8 mouse cellular contexts compared by ENCODE assay signal in genomic region chr13:34154217-34154930, GRCm38 (mm10). TPM values are rescaled to one million over a fixed set of nuclear protein-coding genes. Genes with fewer than 3 reads are reported as not detected.
DNase-seq lines count a peak whose midpoint lies in the region; ATAC-seq and TF ChIP-seq lines count a peak whose summit lies in the region.

No protein-coding gene starts in this region.

- 0 out of 2 replicates have a peak overlapping the region, but pooled peaks have one; percentile 16 for H3K27ac ChIP-seq in kidney, adult 2 months (ENCODE audit: insufficient read depth, low read depth, low read length)
- no peak overlapping the region; the same call in 1 of the 2 replicates for H3K27ac ChIP-seq in limb, embryonic 15.5 days
- H3K27ac ChIP-seq in midbrain, embryonic 16.5 days (ENCODE audit: low read length): peak overlapping the region; percentile 87

- H3K4me1 ChIP-seq in kidney, adult 2 months (ENCODE audit: control insufficient read depth, insufficient read depth, low read length): peaks cover 13% of the 10 kb centered on the region
- peaks cover 36% of the 10 kb centered on the region for H3K4me1 ChIP-seq in limb, embryonic 15.5 days
- peaks cover 29% of the 10 kb centered on the region for H3K4me1 ChIP-seq in midbrain, embryonic 16.5 days (ENCODE audit: control insufficient read depth, insufficient read depth, low read length)

- H3K36me3 ChIP-seq in kidney, adult 2 months (ENCODE audit: control insufficient read depth, insufficient read depth, low read length): no peaks in the 10 kb centered on the region
- H3K36me3 ChIP-seq in limb, embryonic 15.5 days: no peaks in the 10 kb centered on the region
- H3K36me3 ChIP-seq in midbrain, embryonic 16.5 days (ENCODE audit: control insufficient read depth, insufficient read depth, low read length): no peaks in the 10 kb centered on the region

- peak overlapping the region; percentile 33; the same call in 1 of the 2 replicates for H3K4me2 ChIP-seq in limb, embryonic 15.5 days
- H3K4me2 ChIP-seq in midbrain, embryonic 16.5 days (ENCODE audit: low read length): peak overlapping the region; percentile 52

- no peak overlapping the region for H3K9ac ChIP-seq in limb, embryonic 15.5 days
- peak overlapping the region; percentile 57 for H3K9ac ChIP-seq in midbrain, embryonic 16.5 days (ENCODE audit: low read depth, low read length)

- TF ChIP-seq CTCF in kidney, adult 2 months (conservative IDR thresholded peaks at IDR 0.05; ENCODE audit: insufficient read depth, insufficient read length, low read depth, low read length): peak; percentile 83

- H3K9me3 ChIP-seq in limb, embryonic 15.5 days: no peaks in the 10 kb centered on the region
- no peaks in the 10 kb centered on the region for H3K9me3 ChIP-seq in midbrain, embryonic 16.5 days (replicated peaks; ENCODE audit: control insufficient read depth, low read length, poor library complexity, severe bottlenecking)

- peak overlapping the region; percentile 24 for H3K4me3 ChIP-seq in kidney, adult 2 months (ENCODE audit: insufficient read depth, low read depth, low read length)
- peak overlapping the region; percentile 12; the same call in 1 of the 2 replicates for H3K4me3 ChIP-seq in limb, embryonic 15.5 days
- H3K4me3 ChIP-seq in midbrain, embryonic 16.5 days (ENCODE audit: low read depth, low read length): peak overlapping the region; percentile 26

- no peak for TF ChIP-seq POLR2A in kidney, adult 2 months (IDR thresholded peaks at IDR 0.05; ENCODE audit: low read depth, low read length)

- peak; percentile 73 to 81 for DNase-seq in B cell, adult 2 months
- peak; percentile 80 for DNase-seq in adrenal gland, adult 2 months
- DNase-seq in embryo, embryonic 11.5 days (ENCODE audit: low read depth, low spot score): peak; percentile 51
- peak; percentile 79 to 85 for DNase-seq in heart, adult 18-20 months
- DNase-seq in kidney, adult 2 months: peak; percentile 91
- DNase-seq in testis, postnatal 10 days (ENCODE audit: low spot score): peak; percentile 87

- 31% methylated on average over 13 of the region's 13 CpGs for WGBS in kidney, adult 2 months
- 55% methylated on average over 13 of the region's 13 CpGs for WGBS in limb, embryonic 15.5 days
- WGBS in midbrain, embryonic 16.5 days: 33% methylated on average over 13 of the region's 13 CpGs

- ATAC-seq in limb, embryonic 15.5 days (ENCODE audit: insufficient number of reproducible peaks, low FRiP score, low TSS enrichment, low read depth): no peak
- peak; percentile 46 for ATAC-seq in midbrain, embryonic 16.5 days

- H3K27me3 ChIP-seq in kidney, adult 2 months (replicated peaks; ENCODE audit: control insufficient read depth, insufficient read depth, low read length): no peaks in the 10 kb centered on the region
- no peaks in the 10 kb centered on the region for H3K27me3 ChIP-seq in limb, embryonic 15.5 days
- no peaks in the 10 kb centered on the region for H3K27me3 ChIP-seq in midbrain, embryonic 16.5 days (ENCODE audit: control insufficient read depth, insufficient read depth, low read depth, low read length)

RNA-seq across cellular contexts. Expression of gene Psmg4, which starts 8.4 kb away (rescaled TPM):
- 10 to 100 TPM; 30.4 to 36.3 TPM for total RNA-seq in adrenal gland, adult 2 months (2021)
- 109 and 110 TPM in 2 replicates for polyA plus RNA-seq in adrenal gland, adult 2 months (2012; rRNA removed)
- 10 to 100 TPM; 25.0 to 32.9 TPM for total RNA-seq in heart, adult 18-20 months (2021)
- 88.7 and 96.2 TPM in 2 replicates for polyA plus RNA-seq in kidney, adult 2 months (2012; rRNA removed)
- 62.6 and 65.5 TPM in 2 replicates for polyA plus RNA-seq in limb, embryonic 15.5 days (2015; fragmentation: Nextera tagmentation; extraction: Ambion mirVana)
- polyA plus RNA-seq in midbrain, embryonic 16.5 days (2015; fragmentation: Nextera tagmentation; extraction: Ambion mirVana): 71.6 and 74.6 TPM in 2 replicates

RNA-seq across cellular contexts. Expression of gene Tubb2b, which starts 24.1 kb away (rescaled TPM):
- total RNA-seq in adrenal gland, adult 2 months (2021): 1 to 10 TPM; 1.1 to 1.7 TPM
- polyA plus RNA-seq in adrenal gland, adult 2 months (2012; rRNA removed): 1.6 and 4.2 TPM in 2 replicates
- total RNA-seq in heart, adult 18-20 months (2021): 1 to 10 TPM; 4.8 to 8.6 TPM
- polyA plus RNA-seq in kidney, adult 2 months (2012; rRNA removed): 27.6 and 30.5 TPM in 2 replicates
- 33.5 and 34.5 TPM in 2 replicates for polyA plus RNA-seq in limb, embryonic 15.5 days (2015; fragmentation: Nextera tagmentation; extraction: Ambion mirVana)
- 1,230 and 1,315 TPM in 2 replicates for polyA plus RNA-seq in midbrain, embryonic 16.5 days (2015; fragmentation: Nextera tagmentation; extraction: Ambion mirVana)

Comparison
In these comparisons a context has a peak if more than half of its experiments do, and no peak if none do; other contexts are left out.
1. RNA of gene Tubb2b, which starts 24.1 kb away (polyA plus RNA-seq): 1,230 to 1,315 TPM in midbrain, embryonic 16.5 days; 33.5 to 34.5 TPM in limb, embryonic 15.5 days, 27.6 to 30.5 TPM in kidney, adult 2 months and 1.6 to 4.2 TPM in adrenal gland, adult 2 months; every median in the first group is over 10 times any median in the second.
2. Peak in every context shown above with its lines, with median percentiles within 50 percentile points of each other: DNase-seq and H3K4me3 ChIP-seq.